Mouse (Mus musculus) midbrain, postnatal 0 days (tissue): Measurements from ENCODE around the gene Cblb. TPM values are rescaled to one million over a fixed set of nuclear protein-coding genes. Genes with fewer than 3 reads are reported as not detected.

Experiments used
- ATAC-seq: fragments of 200-750 bp; cut with Nextera tagmentation; 2 replicates; pipeline ENCODE4 v1.8.0; 2017; ENCODE audit warnings: moderate number of reproducible peaks, mild to moderate bottlenecking, moderate TSS enrichment, moderate library complexity; ENCODE audit not compliant: low FRiP score
- DNase-seq: peaks from one replicate; pipeline ENCODE4 v3.0.0-alpha.2; 2015; ENCODE audit warnings: low spot score
- H3K27ac ChIP-seq: fragments of 300-500 bp; sonication (generic); 2 replicates; pipeline ENCODE4 v1.5.1; 2014; ENCODE audit warnings: low read depth, mild to moderate bottlenecking, low read length, mixed read lengths
- H3K27me3 ChIP-seq: fragments of 300-500 bp; sonication (generic); 2 replicates; pipeline ENCODE4 v1.6.1; 2014; ENCODE audit warnings: low read length, control low read depth, mixed read lengths; ENCODE audit not compliant: insufficient read depth
- H3K36me3 ChIP-seq: fragments of 300-500 bp; sonication (generic); 2 replicates; pipeline ENCODE4 v1.6.1; 2014; ENCODE audit warnings: low read length, control low read depth, mixed read lengths; ENCODE audit not compliant: insufficient read depth
- H3K4me1 ChIP-seq: fragments of 300-500 bp; sonication (generic); 2 replicates; pipeline ENCODE4 v1.6.1; 2014; ENCODE audit warnings: mild to moderate bottlenecking, control low read depth, antibody characterized with exemption, low read length, mixed read lengths; ENCODE audit not compliant: insufficient read depth
- H3K4me2 ChIP-seq: fragments of 300-500 bp; sonication (generic); 2 replicates; pipeline ENCODE4 v1.6.1; 2014; ENCODE audit warnings: low read depth, mild to moderate bottlenecking, low read length, mixed read lengths; ENCODE audit not compliant: poor library complexity, severe bottlenecking
- H3K4me3 ChIP-seq: fragments of 300-500 bp; sonication (generic); 2 replicates; pipeline ENCODE4 v1.5.1; 2014; ENCODE audit warnings: low read depth, mild to moderate bottlenecking, low read length, moderate library complexity
- H3K9ac ChIP-seq: fragments of 300-500 bp; sonication (generic); replicated peaks from 2 replicates; pipeline ENCODE4 v1.6.1; 2014; ENCODE audit warnings: mild to moderate bottlenecking, low read length, moderate library complexity, mixed read lengths; ENCODE audit not compliant: poor library complexity, severe bottlenecking
- H3K9me3 ChIP-seq: fragments of 300-500 bp; sonication (generic); 2 replicates; pipeline ENCODE4 v1.6.1; 2016; ENCODE audit warnings: low read length, control low read depth
- CTCF ChIP-seq: IDR thresholded peaks from 2 replicates; pipeline ENCODE4 v1.5.1; 2016; ENCODE audit warnings: antibody characterized with exemption, mild to moderate bottlenecking
- WGBS: fragments of 180-500 bp; shearing (Covaris S2); extraction: QIAGEN DNeasy Blood & Tissue Kit; methylation state at CpG from one replicate; pipeline ENCODE4 v1.1.7; 2014; 5-methylcytosine and 5-hydroxymethylcytosine counted together
- polyA plus RNA-seq: library from polyadenylated mRNA; unstranded; fragments of >200 nt; fragmentation: Nextera tagmentation; extraction: Ambion mirVana; gene quantifications from 2 replicates; pipeline ENCODE4 v1.2.1, GENCODE M21; 2015
- total RNA-seq: library from RNA; depleted of rRNA; stranded (reverse); fragments of >200 nt; gene quantifications from 2 replicates; pipeline ENCODE4 v1.2.3, GENCODE M21; 2014

Gene Cblb
- total and polyA plus RNA-seq, 2 experiments from 2014 or later, result 4.5 to 12.0 TPM

DNA sequence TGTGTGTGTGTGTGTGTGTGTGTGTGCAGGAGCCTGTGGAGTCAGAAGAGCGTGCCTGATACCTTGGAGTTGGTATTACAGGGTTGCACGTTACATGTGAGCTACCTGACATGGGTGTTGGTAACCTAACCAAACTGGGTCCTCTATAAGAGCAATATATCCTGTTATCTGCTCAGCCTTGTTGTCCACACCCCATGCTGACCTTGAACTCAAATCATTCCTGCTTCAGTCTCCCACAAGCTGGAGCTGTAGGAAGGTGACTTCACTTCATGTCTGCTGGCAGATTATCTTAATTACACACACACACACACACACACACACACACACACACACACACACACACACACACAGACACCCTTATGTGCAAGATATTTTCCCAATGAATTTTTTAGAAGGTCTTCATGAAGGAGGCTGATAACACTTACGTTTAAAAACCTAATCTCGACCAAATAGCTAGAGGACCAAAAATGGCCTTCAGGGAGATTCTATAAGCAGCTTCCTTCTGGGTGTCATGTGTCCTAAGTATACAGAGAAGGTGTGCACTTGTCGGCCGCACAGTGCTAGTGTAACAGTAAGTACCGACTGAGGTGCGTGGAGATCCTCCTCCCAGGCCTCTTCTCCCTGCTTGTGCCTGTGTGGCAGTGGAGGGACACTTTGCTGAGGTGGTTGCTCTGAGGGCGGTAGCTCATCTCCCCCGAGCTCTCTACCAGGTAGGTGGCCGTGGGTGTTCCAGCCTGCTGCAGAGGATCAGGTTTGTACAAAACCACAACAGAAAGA is 49.8 kb downstream of the Cblb start:
- no peak for ATAC-seq
- H3K36me3 ChIP-seq, result no peaks in the 10 kb centered on the region
- 84% methylated on average over 11 of the region's 11 CpGs for WGBS
- no peak overlapping the region for H3K4me2 ChIP-seq
- H3K4me1 ChIP-seq, result no peaks in the 10 kb centered on the region
- no peak overlapping the region for H3K9ac ChIP-seq
- H3K9me3 ChIP-seq, result no peaks in the 10 kb centered on the region
- H3K27me3 ChIP-seq, result no peaks in the 10 kb centered on the region
- no peak overlapping the region for H3K4me3 ChIP-seq
- no peak overlapping the region for H3K27ac ChIP-seq
- TF ChIP-seq CTCF, result no peak
- no peak for DNase-seq

DNA sequence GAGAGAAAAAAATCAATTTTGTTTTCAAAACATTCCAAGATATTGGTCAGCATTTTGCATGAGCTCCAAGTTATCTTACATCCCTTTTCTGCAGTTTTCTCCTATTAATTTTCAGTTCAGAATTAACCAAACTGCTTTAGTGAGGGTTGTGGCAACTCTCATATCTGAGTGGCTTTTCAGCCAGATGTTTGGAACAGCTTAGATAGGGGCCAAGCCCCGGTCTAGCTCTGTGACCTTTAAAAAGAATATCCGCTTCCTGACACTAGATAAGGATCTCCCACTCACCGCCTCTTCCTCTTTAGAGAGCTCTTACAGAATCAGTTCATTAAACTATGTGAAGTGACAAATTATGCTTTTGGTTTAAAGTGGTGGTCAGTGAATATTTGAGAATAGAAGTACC is 50.7 kb downstream of the Cblb start:
- Histone ChIP-seq H3K4me2 (no peak overlapping the region), H3K27ac (no peak overlapping the region), H3K27me3 (no peaks in the 10 kb centered on the region), H3K9ac (no peak overlapping the region), H3K4me3 (no peak overlapping the region), H3K4me1 (no peaks in the 10 kb centered on the region), H3K9me3 (no peaks in the 10 kb centered on the region), H3K36me3 (no peaks in the 10 kb centered on the region)
- DNase-seq (no peak), ATAC-seq (no peak)
- 84% methylated on average over 3 of the region's 3 CpGs for WGBS
- TF ChIP-seq CTCF, result no peak

DNA sequence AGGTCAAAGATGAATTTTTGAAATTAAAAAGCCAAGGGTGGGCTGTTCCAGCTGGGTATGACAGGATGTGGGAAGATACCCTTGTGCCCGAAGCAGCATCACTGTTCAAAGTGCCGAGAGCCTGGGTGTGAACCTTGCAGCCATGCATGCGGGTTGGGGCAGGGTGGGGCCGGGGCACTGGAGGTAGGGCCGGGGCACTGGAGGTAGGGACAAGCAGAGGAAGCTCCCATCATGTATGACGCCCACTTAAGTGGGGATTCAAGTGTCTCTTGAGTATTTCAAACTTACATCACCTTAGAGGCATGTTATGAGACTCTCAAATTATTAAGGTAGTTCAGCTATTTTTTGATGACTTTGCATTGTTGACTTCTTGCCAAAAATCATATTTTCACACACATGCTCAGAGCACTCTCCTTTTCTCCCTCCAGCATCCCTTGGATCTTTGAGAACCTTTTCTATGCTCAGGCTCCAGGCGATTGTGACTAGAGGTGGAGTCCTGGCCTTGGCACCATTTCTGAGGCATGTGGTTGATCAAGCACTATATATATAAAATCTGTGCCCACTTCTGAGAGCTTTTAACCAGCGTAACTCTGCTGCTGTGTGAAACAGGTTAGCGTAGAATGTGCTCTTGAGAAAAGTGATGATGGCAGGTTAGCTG is 55.9 kb downstream of the Cblb start:
- WGBS, result 92% methylated on average over 9 of the region's 9 CpGs
- H3K4me3 ChIP-seq, result no peak overlapping the region
- no peaks in the 10 kb centered on the region for H3K36me3 ChIP-seq

DNA sequence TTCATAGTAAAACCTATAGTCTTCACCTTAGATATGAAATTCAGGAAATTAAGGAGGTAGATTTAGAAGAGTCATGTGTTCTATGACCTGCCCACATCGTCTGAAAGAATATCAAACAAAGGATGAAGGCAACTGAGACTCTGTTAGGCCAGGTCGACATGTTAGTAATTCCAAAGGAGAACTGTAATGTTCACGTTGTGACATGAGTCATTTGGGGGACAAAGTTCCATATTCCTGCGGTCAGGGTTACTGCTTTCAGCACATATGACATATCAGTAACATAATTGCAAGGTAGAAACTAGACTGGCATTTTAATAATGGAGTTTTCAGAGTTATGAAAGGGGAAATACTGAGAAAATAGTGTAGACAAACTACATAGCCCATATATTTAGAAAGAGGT is 58.3 kb downstream of the Cblb start:
- ATAC-seq (no peak), DNase-seq (no peak)
- Histone ChIP-seq H3K9ac (no peak overlapping the region), H3K27me3 (no peaks in the 10 kb centered on the region), H3K27ac (no peak overlapping the region), H3K4me3 (no peak overlapping the region), H3K4me2 (no peak overlapping the region), H3K9me3 (no peaks in the 10 kb centered on the region), H3K36me3 (no peaks in the 10 kb centered on the region), H3K4me1 (no peaks in the 10 kb centered on the region)
- TF ChIP-seq CTCF, result no peak
- WGBS, result 93% methylated on average over 4 of the region's 4 CpGs

More for the DNA sequence above, 55.9 kb downstream of the Cblb start:
- no peak for DNase-seq
- Histone ChIP-seq H3K27ac (no peak overlapping the region), H3K27me3 (no peaks in the 10 kb centered on the region), H3K9me3 (no peaks in the 10 kb centered on the region), H3K4me1 (no peaks in the 10 kb centered on the region), H3K4me2 (no peak overlapping the region), H3K9ac (no peak overlapping the region)
- TF ChIP-seq CTCF, result no peak
- ATAC-seq, result no peak

DNA sequence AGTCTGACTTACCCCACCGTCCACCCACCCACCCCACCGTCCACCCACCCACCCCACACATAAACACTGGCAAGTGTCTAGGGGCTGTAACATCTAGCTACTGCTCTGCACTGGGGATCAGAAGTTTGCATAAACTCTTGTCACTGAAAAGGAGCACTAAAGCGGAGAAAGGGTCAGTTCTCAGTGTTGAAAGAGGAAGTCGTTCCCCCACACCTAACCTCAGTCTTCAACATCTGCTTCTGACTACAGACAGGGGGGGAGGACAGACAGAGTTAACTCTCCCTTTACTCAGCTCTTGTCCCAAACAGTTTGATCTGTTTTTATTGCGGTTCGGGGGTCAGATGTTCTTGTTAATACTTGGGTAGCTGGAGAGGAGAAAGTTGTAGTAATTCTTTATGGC is 59.9 kb downstream of the Cblb start:
- Histone ChIP-seq H3K27me3 (no peaks in the 10 kb centered on the region), H3K9ac (no peak overlapping the region), H3K4me3 (no peak overlapping the region), H3K4me1 (no peaks in the 10 kb centered on the region; the same call in 1 of the 2 replicates), H3K36me3 (no peaks in the 10 kb centered on the region), H3K27ac (no peak overlapping the region), H3K9me3 (no peaks in the 10 kb centered on the region), H3K4me2 (no peak overlapping the region)
- DNase-seq, result no peak
- TF ChIP-seq CTCF, result no peak
- ATAC-seq, result no peak
- 78% methylated on average over 6 of the region's 6 CpGs for WGBS
